Mouse (Mus musculus): ENCODE results near the gene Pkig. TPM values are rescaled to one million over a fixed set of nuclear protein-coding genes. Genes with fewer than 3 reads are reported as not detected.

Pkig gene
- polyA plus RNA-seq, 1 experiment from 2014 or later: 117 TPM

Other genes with a start within 250 kb of the Pkig start
- gene Oser1, start 233.7 kb upstream of the Pkig start, polyA plus RNA-seq (2015; fragmentation: Nextera tagmentation; extraction: Ambion mirVana): 79.1 and 84.6 TPM in 2 replicates
- gene Gdap1l1, start 219.9 kb upstream of the Pkig start, polyA plus RNA-seq (2015; fragmentation: Nextera tagmentation; extraction: Ambion mirVana): 5.8 and 6.3 TPM in 2 replicates
- 10.8 TPM in 2 replicates for gene Fitm2, start 185.8 kb upstream of the Pkig start, polyA plus RNA-seq (2015; fragmentation: Nextera tagmentation; extraction: Ambion mirVana)
- 0.19 TPM in 1 of 2 replicates, not detected in the other for gene R3hdml, start 166.1 kb upstream of the Pkig start, polyA plus RNA-seq (2015; fragmentation: Nextera tagmentation; extraction: Ambion mirVana)
- 33.6 and 43.6 TPM in 2 replicates for gene Hnf4a, start 151.6 kb upstream of the Pkig start, polyA plus RNA-seq (2015; fragmentation: Nextera tagmentation; extraction: Ambion mirVana)
- gene Ttpal, start 56.1 kb upstream of the Pkig start, polyA plus RNA-seq (2015; fragmentation: Nextera tagmentation; extraction: Ambion mirVana): 26.2 and 26.9 TPM in 2 replicates
- gene Serinc3, start 13.3 kb upstream of the Pkig start, polyA plus RNA-seq (2015; fragmentation: Nextera tagmentation; extraction: Ambion mirVana): 46.3 and 49.1 TPM in 2 replicates
- gene Ada, start 91.9 kb downstream of the Pkig start, polyA plus RNA-seq (2015; fragmentation: Nextera tagmentation; extraction: Ambion mirVana): 6.1 and 6.4 TPM in 2 replicates
- 0.19 TPM in 1 of 2 replicates, not detected in the other for gene Ccn5, start 162.5 kb downstream of the Pkig start, polyA plus RNA-seq (2015; fragmentation: Nextera tagmentation; extraction: Ambion mirVana)
- gene Kcnk15, start 195.3 kb downstream of the Pkig start, polyA plus RNA-seq (2015; fragmentation: Nextera tagmentation; extraction: Ambion mirVana): not detected in 2 replicates